Comparison of ENCODE assay signal across 31 mouse cellular contexts in genomic region chr6:48539860-48540259, GRCm38 (mm10). TPM values are rescaled to one million over a fixed set of nuclear protein-coding genes. Genes with fewer than 3 reads are reported as not detected.
DNase-seq lines count a peak whose midpoint lies in the region; TF ChIP-seq lines count a peak whose summit lies in the region.
"Had no signal": no experiment of that assay in that cellular context is flagged by ENCODE, and none has a peak within 500 bp of the region (broad histone marks: within the 10 kb centered on the region; RNA-seq: fewer than 3 reads in every experiment).

No protein-coding gene starts in this region.

- no peak overlapping the region for H3K4me3 ChIP-seq in cerebellum, adult 2 months (replicated peaks; ENCODE audit: insufficient read depth, low read depth, low read length)
- H3K4me3 ChIP-seq in left cerebral cortex, adult 2 months = 0 out of 2 replicates have a peak overlapping the region, but pooled peaks have one; percentile 17
- no peak overlapping the region for H3K4me3 ChIP-seq in embryonic facial prominence, embryonic 10.5 days
- H3K4me3 ChIP-seq: embryonic facial prominence, embryonic 15.5 days; forebrain, embryonic 12.5 days; intestine, embryonic 15.5 days; limb, embryonic 12.5 days; megakaryocyte, embryonic 14.5 days had no signal

- no peak for TF ChIP-seq POLR2A in cerebellum, adult 2 months (IDR thresholded peaks at IDR 0.05; ENCODE audit: borderline replicate concordance, insufficient read depth, low read length)

- TF ChIP-seq CTCF in cerebellum, adult 2 months (IDR thresholded peaks at IDR 0.05; ENCODE audit: borderline replicate concordance, insufficient read depth, low read depth, low read length) = no peak
- no peak for TF ChIP-seq CTCF in left cerebral cortex, adult 2 months (IDR thresholded peaks at IDR 0.05)

- H3K9me3 ChIP-seq in embryonic facial prominence, embryonic 10.5 days = no peaks in the 10 kb centered on the region
- H3K9me3 ChIP-seq: embryonic facial prominence, embryonic 15.5 days; forebrain, embryonic 12.5 days; G1E; intestine, embryonic 15.5 days; limb, embryonic 12.5 days; megakaryocyte, embryonic 14.5 days; midbrain, embryonic 15.5 days; neural tube, embryonic 13.5 days had no signal

- H3K36me3 ChIP-seq in embryonic facial prominence, embryonic 10.5 days (replicated peaks) = 0 out of 2 replicates have a peak, but pooled peaks cover 5% of the 10 kb centered on the region
- H3K36me3 ChIP-seq: embryonic facial prominence, embryonic 15.5 days; G1E; intestine, embryonic 15.5 days; limb, embryonic 12.5 days had no signal

- peaks cover 13% of the 10 kb centered on the region for H3K4me1 ChIP-seq in cerebellum, adult 2 months (ENCODE audit: control insufficient read depth, insufficient read depth, low read length)
- peaks cover 64% of the 10 kb centered on the region for H3K4me1 ChIP-seq in embryonic facial prominence, embryonic 10.5 days

- intact Hi-C loops in left cerebral cortex, adult 2 months (cut with DNase I) = loop anchor here (5.0 kb wide), 3 partner anchors 93 to 143 kb away; partner anchors contain the start of genes Krba1, Sspo and Zfp467
- intact Hi-C loops in left cerebral cortex, postnatal 10 days (cut with DNase I) = loop anchor here (5.0 to 10.0 kb wide), 2 partner anchors 92 to 365 kb away; no protein-coding TSS in a partner anchor

- DNase-seq in cerebellum, adult 11 months = peak; percentile 37
- no peak for DNase-seq in cerebellum, adult 8-10 months
- peak; percentile 43 to 58 for DNase-seq in cerebellum, postnatal 14 days
- no peak for DNase-seq in cerebellum, adult 2 months
- no peak for DNase-seq in left cerebral cortex, adult 2 months (ENCODE audit: extremely low spot score in 1 of 2, low spot score in 2 of 2)
- DNase-seq in left cerebral cortex, postnatal 10 days (ENCODE audit: extremely low spot score in 1 of 2, low spot score in 2 of 2) = no peak
- no peak for DNase-seq in embryonic facial prominence, embryonic 10.5 days (ENCODE audit: low spot score)
- no peak for DNase-seq in c-Kit-positive CD71-positive TER-119-positive erythroid progenitor cells, embryonic 14.5 days (ENCODE audit: low spot score)

- H3K27ac ChIP-seq in cerebellum, adult 2 months (ENCODE audit: insufficient read depth, low read length) = no peak overlapping the region
- H3K27ac ChIP-seq in left cerebral cortex, adult 2 months = no peak overlapping the region; the same call in 1 of the 2 replicates
- 0 out of 2 replicates have a peak overlapping the region, but pooled peaks have one; percentile 48 for H3K27ac ChIP-seq in embryonic facial prominence, embryonic 10.5 days (replicated peaks)
- H3K27ac ChIP-seq: embryonic facial prominence, embryonic 15.5 days; forebrain, embryonic 12.5 days; intestine, embryonic 15.5 days; midbrain, embryonic 15.5 days; neural tube, embryonic 13.5 days had no signal

- 34% methylated on average over 5 of the region's 5 CpGs for WGBS in cerebellum, adult 2 months
- WGBS in embryonic facial prominence, embryonic 10.5 days = 72% methylated on average over 5 of the region's 5 CpGs

- H3K27me3 ChIP-seq in cerebellum, adult 2 months (ENCODE audit: control insufficient read depth, insufficient read depth, low read length) = no peaks in the 10 kb centered on the region
- H3K27me3 ChIP-seq in embryonic facial prominence, embryonic 10.5 days (replicated peaks; ENCODE audit: low read depth, poor library complexity, severe bottlenecking) = 0 out of 2 replicates have a peak, but pooled peaks cover 5% of the 10 kb centered on the region
- H3K27me3 ChIP-seq: embryonic facial prominence, embryonic 15.5 days; forebrain, embryonic 12.5 days; intestine, embryonic 15.5 days; limb, embryonic 12.5 days; midbrain, embryonic 15.5 days; neural tube, embryonic 13.5 days had no signal

RNA-seq across cellular contexts. Expression of gene Atp6v0e2, which starts 2.4 kb away (rescaled TPM):
- 459 and 460 TPM in 2 replicates for polyA plus RNA-seq in cerebellum, adult 2 months (2012; rRNA removed)
- 100 to 1,000 TPM; 411 to 422 TPM for total RNA-seq in left cerebral cortex, adult 2 months (2021)
- total RNA-seq in left cerebral cortex, postnatal 10 days (2021) = 100 to 1,000 TPM; 485 to 501 TPM
- polyA plus RNA-seq in embryonic facial prominence, embryonic 10.5 days (2016; fragmentation: Nextera tagmentation; extraction: Ambion mirVana) = 22.7 and 24.1 TPM in 2 replicates
- total RNA-seq: granulocyte monocyte progenitor cell, adult 5-6 weeks; hematopoietic stem cell, adult 5-6 weeks had no signal
- polyA plus RNA-seq: G1E had no signal

RNA-seq across cellular contexts. Expression of gene Lrrc61, which starts 14.7 kb away (rescaled TPM):
- 30.0 and 33.1 TPM in 2 replicates for polyA plus RNA-seq in cerebellum, adult 2 months (2012; rRNA removed)
- 10 to 100 TPM; 35.8 to 36.8 TPM for total RNA-seq in left cerebral cortex, adult 2 months (2021)
- total RNA-seq in left cerebral cortex, postnatal 10 days (2021) = 10 to 100 TPM; 28.9 to 31.6 TPM
- 17.7 and 18.9 TPM in 2 replicates for polyA plus RNA-seq in embryonic facial prominence, embryonic 10.5 days (2016; fragmentation: Nextera tagmentation; extraction: Ambion mirVana)
- polyA plus RNA-seq: G1E had no signal

RNA-seq across cellular contexts. Expression of gene Rarres2, which starts 32.7 kb away (rescaled TPM):
- polyA plus RNA-seq in cerebellum, adult 2 months (2012; rRNA removed) = 13.7 and 21.6 TPM in 2 replicates
- total RNA-seq in left cerebral cortex, adult 2 months (2021) = 10 to 100 TPM; 12.3 to 12.8 TPM
- 1 to 10 TPM; 6.2 to 7.0 TPM for total RNA-seq in left cerebral cortex, postnatal 10 days (2021)
- polyA plus RNA-seq in embryonic facial prominence, embryonic 10.5 days (2016; fragmentation: Nextera tagmentation; extraction: Ambion mirVana) = 2.5 and 3.0 TPM in 2 replicates
- total RNA-seq: granulocyte monocyte progenitor cell, adult 5-6 weeks; hematopoietic stem cell, adult 5-6 weeks had no signal
- polyA plus RNA-seq: G1E had no signal

RNA-seq across cellular contexts. Expression of gene Gm45021, which starts 49.5 kb away (rescaled TPM):
- not detected in 2 replicates for polyA plus RNA-seq in cerebellum, adult 2 months (2012; rRNA removed)
- not detected for total RNA-seq in left cerebral cortex, adult 2 months (2021)
- total RNA-seq in left cerebral cortex, postnatal 10 days (2021) = not detected
- polyA plus RNA-seq in embryonic facial prominence, embryonic 10.5 days (2016; fragmentation: Nextera tagmentation; extraction: Ambion mirVana) = not detected in 2 replicates
- total RNA-seq: adrenal gland, postnatal 14 days; forebrain, postnatal 0 days; G1E; gastrocnemius, postnatal 14 days; granulocyte monocyte progenitor cell, adult 5-6 weeks; hematopoietic stem cell, adult 5-6 weeks; layer of hippocampus, adult 2 months; layer of hippocampus, postnatal 14 days; liver, adult 2 months had no signal
- polyA plus RNA-seq: embryonic facial prominence, embryonic 15.5 days; forebrain, embryonic 12.5 days; forebrain, postnatal 0 days; G1E; heart, postnatal 0 days; hindbrain, embryonic 16.5 days; intestine, embryonic 15.5 days; kidney, adult 2 months; kidney, embryonic 16.5 days; limb, embryonic 12.5 days; liver, adult 2 months; liver, embryonic 16.5 days; lung, postnatal 0 days; midbrain, embryonic 15.5 days; neural tube, embryonic 13.5 days; thymus, adult 2 months had no signal

RNA-seq across cellular contexts. Expression of gene Repin1, which starts 53.8 kb away (rescaled TPM):
- polyA plus RNA-seq in cerebellum, adult 2 months (2012; rRNA removed) = 98.5 and 109 TPM in 2 replicates
- total RNA-seq in left cerebral cortex, adult 2 months (2021) = 10 to 100 TPM; 56.5 to 58.0 TPM
- 10 to 100 TPM; 28.0 to 29.5 TPM for total RNA-seq in left cerebral cortex, postnatal 10 days (2021)
- 50.7 and 56.2 TPM in 2 replicates for polyA plus RNA-seq in embryonic facial prominence, embryonic 10.5 days (2016; fragmentation: Nextera tagmentation; extraction: Ambion mirVana)
- polyA plus RNA-seq: G1E had no signal

Comparison
In these comparisons a context has a peak if more than half of its experiments do, and no peak if none do; other contexts are left out.
1. DNase-seq: peak in cerebellum, adult 11 months (single experiment) and cerebellum, postnatal 14 days (2 of 2); none in cerebellum, adult 8-10 months (single experiment), cerebellum, adult 2 months (0 of 2), left cerebral cortex, adult 2 months (0 of 2), left cerebral cortex, postnatal 10 days (0 of 2), embryonic facial prominence, embryonic 10.5 days (single experiment) and c-Kit-positive CD71-positive TER-119-positive erythroid progenitor cells, embryonic 14.5 days (single experiment).